Mouse (Mus musculus): ENCODE measurements around the gene Pdzd11. TPM values are rescaled to one million over a fixed set of nuclear protein-coding genes. Genes with fewer than 3 reads are reported as not detected.

Gene Pdzd11
- polyA plus RNA-seq (2015; fragmentation: Nextera tagmentation; extraction: Ambion mirVana): 56.4 and 61.4 TPM in 2 replicates

DNA sequence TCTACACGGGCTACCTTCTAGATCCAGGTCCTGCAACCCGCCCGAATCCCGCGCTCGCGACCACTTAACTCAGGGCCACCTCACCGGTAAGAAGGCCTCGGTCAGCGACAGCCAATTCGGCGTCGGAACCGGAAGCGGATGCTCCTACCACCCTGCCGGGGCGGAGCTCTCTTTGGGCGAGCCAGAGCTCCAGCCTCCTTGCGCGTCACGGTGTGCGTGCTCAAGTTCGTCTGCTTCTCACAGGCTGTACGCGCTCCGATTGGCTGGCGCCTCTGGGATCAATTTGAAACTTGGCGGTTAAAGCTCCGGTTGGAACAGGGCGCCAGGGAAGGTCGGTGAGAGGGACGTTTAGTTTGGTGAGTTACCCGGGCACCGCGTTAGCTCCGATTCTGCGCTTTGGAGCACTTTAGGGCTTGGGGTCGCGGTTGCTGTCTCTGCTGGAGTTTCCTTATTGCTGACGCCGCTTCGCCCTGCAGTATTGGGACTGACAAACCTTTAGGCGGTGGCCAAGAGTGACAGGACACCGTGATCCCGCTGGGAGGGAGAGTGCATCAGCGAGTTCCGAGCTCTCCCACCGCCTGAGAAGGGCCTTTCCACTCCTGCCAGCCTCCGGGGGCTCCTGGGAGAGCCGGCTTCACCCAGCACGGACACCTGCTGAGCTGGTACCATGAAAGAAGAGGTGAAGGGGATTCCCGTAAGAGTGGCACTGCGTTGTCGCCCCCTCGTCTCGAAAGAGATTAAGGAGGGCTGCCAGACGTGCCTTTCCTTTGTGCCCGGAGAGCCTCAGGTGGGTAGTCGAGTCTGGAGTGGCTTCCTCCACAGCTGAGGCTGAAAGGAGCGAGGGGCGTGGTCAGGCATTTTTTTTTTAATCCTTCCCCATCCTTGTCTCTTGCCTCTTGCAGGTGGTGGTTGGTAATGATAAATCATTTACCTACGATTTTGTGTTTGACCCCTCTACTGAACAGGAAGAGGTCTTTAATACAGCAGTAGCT is at the start of gene Pdzd11:
Gene Pdzd11, minus strand, starts transcription at position 767 of the 992 bp plus-strand sequence.
- Histone ChIP-seq H3K4me1 (replicated peaks) (peaks cover 15% of the 10 kb centered on the region), H3K36me3 (replicated peaks) (peaks cover 35% of the 10 kb centered on the region), H3K4me3 (replicated peaks) (peak within 1 kb of the TSS; percentile 81), H3K9me3 (replicated peaks) (no peaks in the 10 kb centered on the region), H3K4me2 (peak within 1 kb of the TSS; percentile 68), H3K9ac (peak within 1 kb of the TSS; percentile 83), H3K27me3 (no peaks in the 10 kb centered on the region), H3K27ac (replicated peaks) (peak within 1 kb of the TSS; percentile 80)
- ATAC-seq (ENCODE audit: insufficient read depth): peak; percentile 97
- 16% methylated on average over 62 of the region's 62 CpGs for WGBS (ENCODE audit: insufficient replicate concordance)

DNA sequence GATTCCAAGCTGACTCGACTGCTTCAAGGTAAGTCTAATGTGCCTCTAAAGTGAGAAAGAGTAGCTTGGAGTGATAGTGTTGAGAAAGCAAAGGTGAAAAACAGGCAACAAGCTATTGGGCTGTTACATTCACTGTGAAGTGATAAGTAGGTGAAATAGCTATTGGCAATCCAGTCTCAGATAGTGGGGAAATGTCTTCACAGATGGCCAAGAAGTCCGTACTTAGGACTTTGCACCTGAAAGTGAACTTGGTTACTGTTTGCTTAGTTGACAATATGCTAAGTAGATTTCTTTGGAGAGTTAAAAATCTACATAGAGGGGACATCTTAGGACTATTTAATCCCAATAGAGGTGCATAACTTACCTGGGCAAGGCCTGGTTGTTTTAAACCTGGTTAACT is 38.5 kb upstream of the Pdzd11 start:
- no peak for ATAC-seq (ENCODE audit: insufficient read depth)
- no peaks in the 10 kb centered on the region for H3K4me1 ChIP-seq (replicated peaks)
- H3K27me3 ChIP-seq: no peaks in the 10 kb centered on the region
- WGBS (ENCODE audit: insufficient replicate concordance): 76% methylated on average over 2 of the region's 2 CpGs
- no peak overlapping the region for H3K27ac ChIP-seq (replicated peaks)
- H3K4me3 ChIP-seq (replicated peaks): no peak overlapping the region
- no peaks in the 10 kb centered on the region for H3K9me3 ChIP-seq (replicated peaks)
- H3K4me2 ChIP-seq: no peak overlapping the region
- peaks cover 36% of the 10 kb centered on the region for H3K36me3 ChIP-seq (replicated peaks)
- H3K9ac ChIP-seq: no peak overlapping the region

DNA sequence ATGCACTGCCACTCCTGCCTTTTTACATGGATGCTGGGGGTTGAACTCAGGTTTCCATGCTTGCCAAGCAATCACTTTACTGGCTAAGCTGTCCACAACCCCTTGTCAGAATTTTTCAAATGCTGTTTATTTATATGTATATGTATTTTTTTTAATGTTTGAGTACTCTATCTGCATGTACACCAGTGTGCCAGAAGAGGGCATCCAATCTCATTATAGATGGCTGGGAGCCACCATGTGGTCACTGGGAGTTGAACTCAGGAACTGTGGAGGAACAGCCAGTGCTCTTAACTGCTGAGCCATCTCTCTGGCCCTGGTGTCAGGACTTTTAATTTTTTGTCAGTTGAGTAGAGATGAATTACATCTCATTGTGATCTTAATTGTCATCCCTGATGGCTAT is 26.5 kb upstream of the Pdzd11 start:
- Histone ChIP-seq H3K4me2 (no peak overlapping the region), H3K9me3 (replicated peaks) (no peaks in the 10 kb centered on the region), H3K9ac (no peak overlapping the region), H3K4me1 (replicated peaks) (no peaks in the 10 kb centered on the region), H3K27ac (replicated peaks) (no peak overlapping the region), H3K4me3 (replicated peaks) (no peak overlapping the region), H3K27me3 (no peaks in the 10 kb centered on the region), H3K36me3 (replicated peaks) (peaks cover 47% of the 10 kb centered on the region)
- no peak for ATAC-seq (ENCODE audit: insufficient read depth)

DNA sequence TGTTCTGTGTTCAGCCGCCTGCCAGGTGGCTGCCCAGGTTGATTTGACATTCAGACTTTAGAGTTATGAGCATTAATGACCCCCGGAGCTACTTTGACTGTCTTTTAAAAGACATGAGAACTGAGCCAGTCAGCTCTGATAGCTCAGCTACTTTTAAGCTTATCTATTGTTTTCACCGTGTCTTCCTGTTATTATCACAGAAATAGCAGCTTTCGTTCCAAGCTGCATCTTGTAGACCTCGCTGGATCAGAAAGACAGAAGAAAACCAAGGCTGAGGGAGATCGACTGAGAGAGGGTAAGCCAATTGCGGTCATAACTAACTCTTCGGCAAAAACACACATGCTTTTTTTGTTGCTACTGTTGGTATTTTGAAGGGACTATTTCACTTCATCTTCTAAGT is 12.1 kb upstream of the Pdzd11 start:
- Histone ChIP-seq H3K9me3 (replicated peaks) (no peaks in the 10 kb centered on the region), H3K36me3 (replicated peaks) (peaks cover 84% of the 10 kb centered on the region), H3K9ac (no peak overlapping the region), H3K4me2 (no peak overlapping the region), H3K4me3 (replicated peaks) (no peak overlapping the region), H3K27ac (replicated peaks) (no peak overlapping the region), H3K27me3 (no peaks in the 10 kb centered on the region), H3K4me1 (replicated peaks) (no peaks in the 10 kb centered on the region)
- ATAC-seq (ENCODE audit: insufficient read depth): no peak
- WGBS (ENCODE audit: insufficient replicate concordance): 50% methylated on average over 8 of the region's 8 CpGs

DNA sequence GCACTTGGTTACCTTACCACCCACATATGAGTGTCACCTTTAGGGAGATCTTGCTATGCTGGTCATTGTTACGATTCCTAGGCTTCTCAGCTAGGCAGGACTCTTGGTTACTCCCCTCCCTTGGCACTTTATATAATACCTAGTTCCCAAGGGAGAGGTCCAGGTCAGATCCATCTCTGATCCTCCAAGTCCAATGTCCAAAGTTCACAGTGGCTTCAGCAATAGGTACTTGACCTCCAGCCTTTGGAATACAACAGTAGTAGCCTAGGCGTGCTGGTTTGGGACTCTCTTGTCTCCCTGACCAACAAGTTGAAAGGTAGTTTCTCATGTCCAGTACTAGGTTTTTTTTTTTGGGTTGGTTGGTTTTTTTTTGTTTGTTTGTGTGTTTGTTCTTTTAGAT is 2.7 kb upstream of the Pdzd11 start:
- Histone ChIP-seq H3K9me3 (replicated peaks) (no peaks in the 10 kb centered on the region), H3K4me1 (replicated peaks) (peaks cover 9% of the 10 kb centered on the region), H3K36me3 (replicated peaks) (peaks cover 34% of the 10 kb centered on the region), H3K4me3 (replicated peaks) (no peak overlapping the region), H3K9ac (no peak overlapping the region), H3K4me2 (peak overlapping the region; percentile 18), H3K27ac (replicated peaks) (no peak overlapping the region), H3K27me3 (no peaks in the 10 kb centered on the region)
- no peak for ATAC-seq (ENCODE audit: insufficient read depth)
- 75% methylated on average over 2 of the region's 2 CpGs for WGBS (ENCODE audit: insufficient replicate concordance)

DNA sequence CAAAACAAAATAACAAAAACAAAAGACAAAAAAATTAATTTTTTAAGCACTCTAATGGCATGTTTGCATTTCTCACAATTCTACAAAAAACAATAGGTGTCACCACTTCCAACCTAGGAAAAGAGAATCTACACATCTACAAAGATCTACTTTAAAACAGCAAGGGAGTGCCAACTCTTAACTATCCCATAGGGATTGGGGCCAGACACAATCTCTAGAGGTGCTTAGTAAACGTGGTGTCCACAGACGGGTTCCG is 894 bp downstream of the Pdzd11 start, which contains the start of gene Kif4:
Gene Kif4, plus strand, starts transcription at position 192 of the 256 bp plus-strand sequence.
- peaks cover 15% of the 10 kb centered on the region for H3K4me1 ChIP-seq (replicated peaks)
- 23% methylated on average over 3 of the region's 3 CpGs for WGBS (ENCODE audit: insufficient replicate concordance)
- ATAC-seq (ENCODE audit: insufficient read depth): no peak

DNA sequence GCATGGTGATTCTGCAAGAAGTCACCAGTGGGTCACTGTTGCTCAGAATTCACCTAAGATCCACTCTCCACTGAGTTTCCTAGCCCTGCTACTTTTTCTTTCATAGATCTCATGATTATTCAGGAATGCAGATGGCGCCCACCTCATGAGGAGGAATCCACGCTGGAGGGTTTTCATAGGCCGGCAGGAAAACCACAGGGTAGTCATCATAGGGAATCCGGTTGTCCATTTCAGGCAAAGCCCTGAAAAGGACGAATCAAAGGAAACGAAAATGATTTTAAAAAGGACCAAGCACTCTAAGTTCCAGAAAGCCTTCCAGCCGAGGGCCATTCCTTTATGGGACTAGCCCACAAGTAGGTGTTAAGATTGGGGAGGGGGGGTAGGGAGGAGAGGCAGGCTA is 1.2 kb downstream of the Pdzd11 start:
- ATAC-seq (ENCODE audit: insufficient read depth): no peak
- Histone ChIP-seq H3K4me3 (replicated peaks) (peak overlapping the region; percentile 81), H3K27me3 (no peaks in the 10 kb centered on the region), H3K9me3 (replicated peaks) (no peaks in the 10 kb centered on the region), H3K4me1 (replicated peaks) (peaks cover 15% of the 10 kb centered on the region), H3K9ac (peak overlapping the region; percentile 62), H3K4me2 (peak overlapping the region; percentile 68), H3K27ac (replicated peaks) (peak overlapping the region; percentile 38; the same call in 1 of the 2 replicates), H3K36me3 (replicated peaks) (peaks cover 35% of the 10 kb centered on the region)
- WGBS (ENCODE audit: insufficient replicate concordance): 23% methylated on average over 7 of the region's 7 CpGs

More for the DNA sequence above, 894 bp downstream of the Pdzd11 start, which contains the start of gene Kif4:
- H3K4me2 ChIP-seq: peak within 1 kb of the TSS; percentile 68
- H3K27ac ChIP-seq (replicated peaks): peak within 1 kb of the TSS; percentile 80
- peak within 1 kb of the TSS; percentile 83 for H3K9ac ChIP-seq
- peak within 1 kb of the TSS; percentile 81 for H3K4me3 ChIP-seq (replicated peaks)
- no peaks in the 10 kb centered on the region for H3K27me3 ChIP-seq
- peaks cover 35% of the 10 kb centered on the region for H3K36me3 ChIP-seq (replicated peaks)
- H3K9me3 ChIP-seq (replicated peaks): no peaks in the 10 kb centered on the region

DNA sequence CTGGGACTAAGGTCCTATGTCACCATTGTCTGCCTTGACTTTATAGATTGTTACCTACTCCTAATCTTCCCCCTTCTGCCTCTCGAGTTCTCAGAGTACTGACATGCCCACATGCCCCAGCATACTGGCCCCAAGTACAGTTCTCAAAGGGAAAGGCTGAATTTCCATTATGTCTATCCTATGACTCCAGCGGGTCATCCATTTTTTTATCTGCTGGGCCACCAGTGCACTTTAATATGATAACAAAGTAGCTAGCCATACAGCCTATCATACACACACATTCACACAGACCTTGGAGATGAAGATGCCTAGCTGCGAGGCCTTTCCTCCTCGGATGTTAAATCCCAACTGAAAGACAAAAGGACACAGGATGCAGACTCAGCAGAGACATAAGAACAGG is 2.1 kb downstream of the Pdzd11 start:
- peak overlapping the region; percentile 68 for H3K4me2 ChIP-seq
- H3K27ac ChIP-seq (replicated peaks): peak overlapping the region; percentile 59
- H3K4me3 ChIP-seq (replicated peaks): peak overlapping the region; percentile 81
- H3K27me3 ChIP-seq: no peaks in the 10 kb centered on the region
- peaks cover 15% of the 10 kb centered on the region for H3K4me1 ChIP-seq (replicated peaks)
- H3K36me3 ChIP-seq (replicated peaks): peaks cover 31% of the 10 kb centered on the region
- no peaks in the 10 kb centered on the region for H3K9me3 ChIP-seq (replicated peaks)
- peak; percentile 22 for ATAC-seq (ENCODE audit: insufficient read depth)
- 32% methylated on average over 4 of the region's 4 CpGs for WGBS (ENCODE audit: insufficient replicate concordance)
- peak overlapping the region; percentile 62; the same call in 1 of the 2 replicates for H3K9ac ChIP-seq

DNA sequence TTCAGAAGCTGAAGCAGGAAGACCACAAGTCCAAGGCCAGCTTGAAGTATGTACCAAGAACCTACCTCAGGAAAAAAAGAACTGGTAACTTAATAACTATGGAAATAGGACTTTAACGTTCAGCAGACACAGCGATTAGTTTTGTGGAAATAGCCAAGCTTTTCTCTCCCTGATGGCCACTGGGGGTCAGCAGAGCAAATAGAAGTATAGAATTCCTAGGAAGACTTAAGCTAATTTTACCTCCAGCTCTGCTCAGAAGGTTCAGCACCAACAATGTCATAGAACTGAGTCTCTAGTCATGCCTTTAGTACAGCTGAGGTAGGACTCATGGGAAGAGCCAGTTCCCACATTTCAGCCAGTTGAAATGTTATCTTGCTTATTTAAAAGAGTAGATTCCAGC is 5.0 kb downstream of the Pdzd11 start:
- 66% methylated on average over 2 of the region's 2 CpGs for WGBS (ENCODE audit: insufficient replicate concordance)
- no peak overlapping the region for H3K4me3 ChIP-seq (replicated peaks)

DNA sequence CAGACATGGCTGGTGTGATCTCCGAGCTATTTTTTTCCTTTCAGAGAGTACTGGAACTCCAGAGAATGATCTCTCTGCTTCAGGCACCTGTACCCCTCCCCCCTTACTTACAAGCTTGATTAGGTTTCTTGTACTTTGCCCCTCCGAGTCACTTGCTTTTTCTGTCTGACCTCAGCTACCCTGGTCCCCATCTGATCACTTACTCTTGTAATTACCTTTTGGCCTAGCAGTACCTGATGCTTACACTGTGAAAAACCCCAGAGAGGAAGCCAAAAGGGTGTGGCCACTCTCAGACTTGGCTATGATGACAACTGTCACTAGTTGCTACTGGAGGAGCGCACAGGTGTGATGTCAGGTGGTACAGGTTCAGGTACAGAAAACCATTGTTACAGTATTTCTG is 7.9 kb downstream of the Pdzd11 start:
- no peak overlapping the region for H3K4me2 ChIP-seq
- peaks cover 16% of the 10 kb centered on the region for H3K36me3 ChIP-seq (replicated peaks)
- H3K27ac ChIP-seq (replicated peaks): no peak overlapping the region
- peaks cover 3% of the 10 kb centered on the region; the same call in 1 of the 2 replicates for H3K27me3 ChIP-seq
- H3K9me3 ChIP-seq (replicated peaks): no peaks in the 10 kb centered on the region
- ATAC-seq (ENCODE audit: insufficient read depth): no peak
- H3K9ac ChIP-seq: no peak overlapping the region
- no peaks in the 10 kb centered on the region for H3K4me1 ChIP-seq (replicated peaks)
- WGBS (ENCODE audit: insufficient replicate concordance): 50% methylated on average over 3 of the region's 3 CpGs
- H3K4me3 ChIP-seq (replicated peaks): no peak overlapping the region

More for the DNA sequence above, 5.0 kb downstream of the Pdzd11 start:
- no peak overlapping the region for H3K27ac ChIP-seq (replicated peaks)
- no peak for ATAC-seq (ENCODE audit: insufficient read depth)
- H3K9me3 ChIP-seq (replicated peaks): no peaks in the 10 kb centered on the region
- H3K36me3 ChIP-seq (replicated peaks): peaks cover 20% of the 10 kb centered on the region
- no peaks in the 10 kb centered on the region for H3K27me3 ChIP-seq
- peaks cover 12% of the 10 kb centered on the region for H3K4me1 ChIP-seq (replicated peaks)
- H3K4me2 ChIP-seq: no peak overlapping the region
- no peak overlapping the region for H3K9ac ChIP-seq

DNA sequence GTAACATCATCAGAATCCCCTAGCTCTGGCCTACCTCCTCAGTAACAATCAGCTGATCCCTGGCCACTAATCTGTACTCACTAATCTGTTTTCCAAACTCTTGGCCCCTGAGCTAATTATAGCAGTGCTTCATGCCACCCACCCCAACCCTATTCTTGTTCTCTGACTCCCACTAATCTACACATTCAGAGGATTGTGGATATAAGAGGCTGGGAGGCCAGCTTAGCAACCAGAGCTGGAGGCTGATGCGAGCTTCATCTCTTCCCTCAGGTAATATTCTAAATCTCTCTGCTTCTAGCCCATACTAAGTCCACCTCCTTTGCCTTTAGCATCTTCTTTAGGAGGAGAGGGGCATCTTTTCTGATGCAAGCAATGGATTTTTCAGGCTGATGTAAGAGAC is 21.1 kb downstream of the Pdzd11 start, which contains the start of gene Arr3:
Gene Arr3, plus strand, starts transcription at position 184 of the 400 bp plus-strand sequence.
- no peak within 1 kb of the TSS for H3K4me2 ChIP-seq
- no peaks in the 10 kb centered on the region for H3K4me1 ChIP-seq (replicated peaks)
- no peaks in the 10 kb centered on the region for H3K36me3 ChIP-seq (replicated peaks)
- H3K4me3 ChIP-seq (replicated peaks): no peak within 1 kb of the TSS
- H3K27ac ChIP-seq (replicated peaks): no peak within 1 kb of the TSS
- WGBS (ENCODE audit: insufficient replicate concordance): 56% methylated on average over 1 of the region's 1 CpGs
- no peaks in the 10 kb centered on the region for H3K9me3 ChIP-seq (replicated peaks)
- no peak within 1 kb of the TSS for H3K9ac ChIP-seq
- H3K27me3 ChIP-seq: peaks cover 6% of the 10 kb centered on the region; the same call in 1 of the 2 replicates
- no peak for ATAC-seq (ENCODE audit: insufficient read depth)
